Mouse (Mus musculus): ENCODE measurements around the gene Micall1.

Micall1 gene

GRCm38 (mm10) chr15:79185213-79185612 lies 76.5 kb downstream of the Micall1 start:
- DNase-seq (ENCODE audit: low read depth, low spot score): no peak
